Mouse (Mus musculus) limb, embryonic 12.5 days (tissue): ENCODE data around the gene Fam216a. TPM values are rescaled to one million over a fixed set of nuclear protein-coding genes. Genes with fewer than 3 reads are reported as not detected.
"Not testable (repeated sequence)": the region's sequence is repeated elsewhere in the genome, so short reads cannot be mapped to it uniquely, and the experiment has no call there.

ENCODE experiments used
- ATAC-seq: fragments of 200-750 bp; cut with Nextera tagmentation; 2 replicates; pipeline ENCODE4 v1.8.0; 2017; ENCODE audit warnings: low read depth, moderate TSS enrichment; ENCODE audit not compliant: insufficient number of reproducible peaks, insufficient read depth, low FRiP score, low TSS enrichment
- H3K27ac ChIP-seq: fragments of 300-500 bp; sonication (generic); 2 replicates; pipeline ENCODE4 v1.5.1; 2016; ENCODE audit warnings: mild to moderate bottlenecking, moderate library complexity
- H3K27me3 ChIP-seq: fragments of 300-500 bp; sonication (generic); 2 replicates; pipeline ENCODE4 v1.6.1; 2016; ENCODE audit warnings: mild to moderate bottlenecking, moderate library complexity
- H3K36me3 ChIP-seq: fragments of 300-500 bp; sonication (generic); 2 replicates; pipeline ENCODE4 v1.6.1; 2016; ENCODE audit warnings: mild to moderate bottlenecking, moderate library complexity
- H3K4me1 ChIP-seq: fragments of 300-500 bp; sonication (generic); replicated peaks from 2 replicates; pipeline ENCODE4 v1.6.1; 2016
- H3K4me2 ChIP-seq: fragments of 300-500 bp; sonication (generic); 2 replicates; pipeline ENCODE4 v1.6.1; 2016; ENCODE audit warnings: mild to moderate bottlenecking, moderate library complexity
- H3K4me3 ChIP-seq: fragments of 300-500 bp; sonication (generic); replicated peaks from 2 replicates; pipeline ENCODE4 v1.5.1; 2016; ENCODE audit warnings: mild to moderate bottlenecking
- H3K9ac ChIP-seq: fragments of 300-500 bp; sonication (generic); replicated peaks from 2 replicates; pipeline ENCODE4 v1.6.1; 2016; ENCODE audit warnings: mild to moderate bottlenecking, moderate library complexity
- H3K9me3 ChIP-seq: fragments of 300-500 bp; sonication (generic); 2 replicates; pipeline ENCODE4 v1.6.1; 2016; ENCODE audit warnings: mild to moderate bottlenecking, moderate library complexity
- WGBS: fragments of 180-500 bp; shearing (Covaris S2); methylation state at CpG from one replicate; pipeline ENCODE4 v1.1.7; 2016; 5-methylcytosine and 5-hydroxymethylcytosine counted together
- polyA plus RNA-seq: library from polyadenylated mRNA; unstranded; fragments of >200 nt; fragmentation: Nextera tagmentation; extraction: Ambion mirVana; gene quantifications from 2 replicates; pipeline ENCODE4 v1.2.1, GENCODE M21; 2016

The Fam216a gene
- polyA plus RNA-seq, 1 experiment from 2014 or later: 95.0 TPM

DNA sequence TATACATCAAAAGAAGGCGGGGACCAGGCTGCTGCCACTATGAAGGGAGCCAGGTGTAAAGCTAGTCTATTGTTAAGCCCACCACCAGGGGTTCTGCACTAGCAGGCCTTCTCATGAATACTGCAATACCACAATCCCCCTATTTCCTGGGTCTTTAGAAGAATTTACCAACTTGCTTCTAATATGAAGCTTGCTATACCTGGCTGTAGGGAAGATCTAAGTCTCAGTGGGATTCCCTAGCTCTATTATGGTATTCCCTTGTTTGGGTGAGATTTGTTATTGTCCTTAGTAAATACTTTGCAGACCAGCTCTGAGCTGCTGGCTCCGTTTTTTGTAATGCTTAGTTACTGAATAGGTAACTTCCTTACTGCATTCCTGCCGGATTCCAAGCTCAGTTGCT lies 53.2 kb downstream of the Fam216a start:
- not testable (repeated sequence) for ATAC-seq, H3K27ac ChIP-seq, H3K9ac ChIP-seq

DNA sequence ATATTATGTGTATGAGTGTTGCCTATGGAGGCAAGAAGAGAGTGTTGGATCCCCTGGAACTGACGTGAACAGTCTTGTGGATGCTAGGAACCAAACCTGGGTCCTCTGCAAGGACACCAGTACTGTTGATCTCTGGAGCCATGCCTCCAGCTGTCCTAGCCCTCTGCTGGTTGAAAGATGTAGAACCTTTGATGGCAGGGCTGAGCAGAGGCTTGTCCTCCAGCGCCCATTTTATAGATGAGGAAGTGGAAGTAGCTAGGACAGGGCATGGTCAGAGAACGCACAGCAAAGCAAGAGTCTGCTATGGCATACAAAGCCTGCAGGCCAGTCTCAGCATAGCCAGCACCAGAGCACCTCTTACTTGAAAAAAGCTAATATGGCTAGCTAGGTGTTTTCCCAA lies 54.1 kb downstream of the Fam216a start:
- 71% methylated on average over 3 of the region's 3 CpGs for WGBS

More for the DNA sequence above, 53.2 kb downstream of the Fam216a start:
- not testable (repeated sequence) for H3K4me1 ChIP-seq, H3K4me2 ChIP-seq, H3K27me3 ChIP-seq, H3K4me3 ChIP-seq, H3K9me3 ChIP-seq
- 82% methylated on average over 3 of the region's 3 CpGs for WGBS
- H3K36me3 ChIP-seq: peaks cover 68% of the 10 kb centered on the region

DNA sequence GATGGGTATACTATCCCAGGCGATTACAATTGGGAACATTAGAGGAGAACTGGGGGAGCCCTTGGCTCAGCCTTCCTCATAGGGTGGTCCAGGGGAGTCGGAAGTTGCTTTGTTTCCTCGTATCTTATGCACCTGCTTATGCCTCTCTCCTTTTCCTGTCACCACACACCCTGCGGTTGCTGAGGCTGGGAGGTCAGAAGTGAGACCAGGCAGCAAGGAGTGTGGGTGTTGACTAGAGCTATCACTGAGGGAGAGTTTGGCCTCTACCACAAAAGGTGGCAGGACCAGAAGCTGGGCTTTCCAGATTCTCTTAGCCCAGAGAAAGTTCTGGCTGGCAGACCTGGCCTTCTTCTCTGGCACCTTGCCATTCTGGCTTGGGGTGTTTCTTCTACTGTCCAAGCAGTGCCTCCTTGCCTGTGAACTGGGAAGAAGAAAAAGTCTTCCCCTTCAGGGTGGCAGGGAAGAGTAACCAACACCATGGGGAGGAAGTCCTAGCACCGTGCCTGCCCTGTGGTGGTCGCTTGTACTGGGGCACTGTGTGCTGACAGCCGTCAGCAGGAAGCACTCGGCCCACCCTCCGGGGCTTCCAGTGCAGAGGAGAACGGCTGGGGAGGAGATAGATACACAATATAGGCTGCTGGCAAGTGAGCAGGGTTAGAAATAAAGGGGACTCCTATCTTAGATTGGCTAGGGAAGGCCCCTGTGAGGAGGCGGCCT lies 54.7 kb downstream of the Fam216a start:
- H3K9me3 ChIP-seq: no peaks in the 10 kb centered on the region
- no peak overlapping the region for H3K4me3 ChIP-seq
- no peaks in the 10 kb centered on the region for H3K27me3 ChIP-seq
- peaks cover 7% of the 10 kb centered on the region for H3K4me1 ChIP-seq
- H3K36me3 ChIP-seq: peaks cover 74% of the 10 kb centered on the region
- H3K27ac ChIP-seq: no peak overlapping the region
- no peak overlapping the region for H3K4me2 ChIP-seq
- H3K9ac ChIP-seq: no peak overlapping the region
- no peak for ATAC-seq
- WGBS: 85% methylated on average over 11 of the region's 11 CpGs

More for the DNA sequence above, 54.1 kb downstream of the Fam216a start:
- Histone ChIP-seq H3K4me1 (peaks cover 7% of the 10 kb centered on the region), H3K9ac (no peak overlapping the region), H3K4me3 (no peak overlapping the region), H3K36me3 (peaks cover 74% of the 10 kb centered on the region), H3K4me2 (no peak overlapping the region), H3K27ac (no peak overlapping the region), H3K9me3 (no peaks in the 10 kb centered on the region), H3K27me3 (no peaks in the 10 kb centered on the region)
- ATAC-seq: no peak

DNA sequence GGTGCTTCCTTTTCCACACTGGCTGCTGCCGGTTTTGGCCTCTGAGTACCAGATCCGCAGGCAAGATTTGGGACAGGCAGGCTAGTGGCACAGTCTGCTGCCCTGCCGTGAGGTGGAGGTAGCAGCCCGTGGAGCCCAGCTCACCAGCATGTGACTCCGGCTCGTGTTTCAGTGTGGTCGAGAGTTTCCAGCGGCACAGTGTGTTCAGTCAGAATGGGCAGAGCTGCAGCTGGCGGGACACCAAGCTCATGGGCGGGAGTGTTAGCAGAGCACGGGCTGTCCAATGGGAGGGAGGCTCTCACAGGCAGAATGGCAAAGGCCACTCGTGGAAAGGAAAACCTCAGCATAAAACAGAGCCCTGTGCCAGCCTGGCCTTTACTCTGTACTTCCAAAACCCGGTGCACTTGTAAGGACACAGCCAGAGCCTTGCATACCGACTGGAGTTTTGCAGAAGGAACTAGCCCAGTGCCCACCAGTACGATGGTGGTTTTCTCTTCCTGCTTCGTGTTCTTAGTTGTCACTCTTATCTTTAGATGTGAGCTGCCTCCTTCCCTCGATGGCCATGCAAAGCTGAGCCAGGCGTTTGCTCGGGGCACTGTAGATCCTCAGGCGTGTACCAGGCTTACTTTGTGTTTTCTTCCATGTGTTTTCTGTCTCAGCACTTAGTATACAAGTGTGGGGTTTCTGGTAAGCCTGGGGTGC lies 57.0 kb downstream of the Fam216a start:
- no peak for ATAC-seq
- H3K4me3 ChIP-seq: no peak overlapping the region
- H3K27me3 ChIP-seq: no peaks in the 10 kb centered on the region
- 73% methylated on average over 20 of the region's 20 CpGs for WGBS
- no peaks in the 10 kb centered on the region for H3K9me3 ChIP-seq
- H3K9ac ChIP-seq: no peak overlapping the region
- no peak overlapping the region for H3K27ac ChIP-seq
- H3K4me2 ChIP-seq: no peak overlapping the region
- peaks cover 68% of the 10 kb centered on the region for H3K36me3 ChIP-seq
- peaks cover 7% of the 10 kb centered on the region for H3K4me1 ChIP-seq

Other genes starting within 250 kb of the Fam216a start
- gene Ccdc63, start 231.5 kb downstream of the Fam216a start, polyA plus RNA-seq: 0.20 TPM in 1 of 2 replicates, not detected in the other
- gene Ppp1cc, start 214.1 kb downstream of the Fam216a start, polyA plus RNA-seq: 300 and 320 TPM in 2 replicates
- gene Hvcn1, start 165.6 kb downstream of the Fam216a start, polyA plus RNA-seq: 7.8 and 9.5 TPM in 2 replicates
- gene Tctn1, start 107.9 kb downstream of the Fam216a start, polyA plus RNA-seq: 4.5 and 4.8 TPM in 2 replicates
- 10.1 and 11.4 TPM in 2 replicates for gene Pptc7, start 88.0 kb downstream of the Fam216a start, polyA plus RNA-seq
- 14.2 and 15.8 TPM in 2 replicates for gene Rad9b, start 18.1 kb downstream of the Fam216a start, polyA plus RNA-seq
- gene Vps29, start 18.0 kb downstream of the Fam216a start, polyA plus RNA-seq: 167 and 170 TPM in 2 replicates
- gene Gpn3, start 488 bp downstream of the Fam216a start, polyA plus RNA-seq: 85.8 and 87.2 TPM in 2 replicates
- gene Arpc3, start 19.5 kb upstream of the Fam216a start, polyA plus RNA-seq: 83.3 and 89.3 TPM in 2 replicates
- 57.9 and 59.3 TPM in 2 replicates for gene Anapc7, start 49.3 kb upstream of the Fam216a start, polyA plus RNA-seq
- 42.4 and 49.5 TPM in 2 replicates for gene Atp2a2, start 129.9 kb upstream of the Fam216a start, polyA plus RNA-seq
- 41.8 and 48.6 TPM in 2 replicates for gene Ift81, start 242.2 kb upstream of the Fam216a start, polyA plus RNA-seq